Mouse (Mus musculus) spleen, adult 2 months (tissue): ENCODE measurements around the gene 1810024B03Rik. TPM values are rescaled to one million over a fixed set of nuclear protein-coding genes. Genes with fewer than 3 reads are reported as not detected.
"Not testable (repeated sequence)": the region's sequence is repeated elsewhere in the genome, so short reads cannot be mapped to it uniquely, and the experiment has no call there.

Source experiments
- DNase-seq, 2 experiments: peaks; one replicate each; pipeline versions ENCODE4 v3.0.0 to v3.0.0-alpha.2; 2012 to 2021; ENCODE audit warnings: low spot score in 2 of 2, low read depth in 1 of 2
- H3K27ac ChIP-seq: fragments of 200-500 bp; 2 replicates; pipeline ENCODE4 v1.5.1; 2012; ENCODE audit warnings: low read length, inconsistent platforms; ENCODE audit not compliant: insufficient read depth
- H3K27me3 ChIP-seq: fragments of 200-500 bp; 2 replicates; pipeline ENCODE4 v1.6.1; 2012; ENCODE audit warnings: mild to moderate bottlenecking, moderate library complexity, low read length, inconsistent platforms; ENCODE audit not compliant: control insufficient read depth, insufficient read depth
- H3K36me3 ChIP-seq: fragments of 200-500 bp; 2 replicates; pipeline ENCODE4 v1.6.1; 2012; ENCODE audit warnings: mild to moderate bottlenecking, low read length, inconsistent platforms; ENCODE audit not compliant: control insufficient read depth, insufficient read depth
- H3K4me1 ChIP-seq: fragments of 200-500 bp; 2 replicates; pipeline ENCODE4 v1.6.1; 2011; ENCODE audit warnings: inconsistent platforms; ENCODE audit not compliant: control insufficient read depth, insufficient read depth, insufficient read length
- H3K4me3 ChIP-seq: fragments of 200-500 bp; 2 replicates; pipeline ENCODE4 v1.5.1; 2011; ENCODE audit warnings: mild to moderate bottlenecking, inconsistent platforms; ENCODE audit not compliant: insufficient read depth, insufficient read length; ENCODE audit errors: extremely low read depth
- CTCF ChIP-seq: fragments of 200-500 bp; IDR thresholded peaks from 2 replicates; pipeline ENCODE4 v1.5.1; 2011; ENCODE audit warnings: mild to moderate bottlenecking, inconsistent platforms; ENCODE audit not compliant: insufficient read depth, insufficient read length, insufficient replicate concordance; ENCODE audit errors: extremely low read depth
- POLR2A ChIP-seq: fragments of 200-500 bp; IDR thresholded peaks from 2 replicates; pipeline ENCODE4 v1.6.1; 2011; ENCODE audit warnings: low read depth, low read length, inconsistent platforms
- WGBS: fragments of 180-500 bp; shearing (Covaris S2); methylation state at CpG from one replicate; pipeline ENCODE4 v1.1.7; 2018; 5-methylcytosine and 5-hydroxymethylcytosine counted together
- polyA plus RNA-seq: library from polyadenylated mRNA; depleted of rRNA; stranded (reverse); fragments of >200 nt; gene quantifications from 2 replicates; pipeline ENCODE4 v1.2.3, GENCODE M21; 2012

The 1810024B03Rik gene
- polyA plus RNA-seq, 1 experiment = 0.60 TPM

DNA sequence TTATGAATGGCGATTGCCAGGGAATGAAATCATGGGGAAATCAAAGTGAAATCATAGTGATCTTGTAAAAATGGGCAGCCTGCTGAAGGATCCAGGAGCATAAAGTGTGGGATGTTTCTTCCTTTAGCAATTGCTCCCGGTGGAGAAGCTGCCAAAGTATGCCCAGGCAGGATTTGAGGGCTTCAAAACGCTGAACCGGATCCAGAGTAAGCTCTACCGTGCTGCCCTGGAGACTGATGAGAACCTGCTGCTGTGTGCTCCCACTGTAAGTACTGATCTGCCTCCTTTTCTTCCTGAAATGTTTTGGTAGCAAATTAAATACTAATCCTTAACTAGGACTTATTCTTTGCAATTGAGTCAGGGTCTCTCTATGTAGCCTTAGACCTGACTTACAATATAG, 9.7 kb upstream of the 1810024B03Rik start:
- Histone ChIP-seq H3K27me3 (no peaks in the 10 kb centered on the region), H3K4me3 (no peak overlapping the region), H3K36me3 (peaks cover 61% of the 10 kb centered on the region), H3K4me1 (no peaks in the 10 kb centered on the region), H3K27ac (no peak overlapping the region)
- 97% methylated on average over 5 of the region's 5 CpGs for WGBS
- no peak for DNase-seq
- TF ChIP-seq POLR2A (no peak), CTCF (no peak)

DNA sequence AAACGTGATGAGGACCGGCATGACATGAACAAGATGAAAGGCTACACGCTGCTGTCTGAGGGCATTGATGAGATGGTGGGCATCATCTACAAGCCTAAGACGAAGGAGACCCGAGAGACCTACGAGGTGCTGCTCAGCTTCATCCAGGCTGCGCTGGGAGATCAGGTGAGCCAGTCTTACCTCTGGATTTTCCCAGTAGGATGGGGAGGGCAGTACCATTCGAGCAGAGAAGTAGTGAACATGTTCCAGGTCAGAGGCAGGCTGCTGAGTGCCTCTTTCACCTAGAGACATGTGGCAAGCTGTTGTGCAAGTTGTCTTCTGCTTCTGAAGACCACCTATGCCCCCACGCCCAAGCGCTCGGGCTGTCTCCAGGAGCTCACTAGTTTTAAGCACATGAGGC, 2.6 kb upstream of the 1810024B03Rik start:
- no peaks in the 10 kb centered on the region for H3K27me3 ChIP-seq
- WGBS = 95% methylated on average over 11 of the region's 11 CpGs
- no peak overlapping the region for H3K27ac ChIP-seq
- peaks cover 26% of the 10 kb centered on the region for H3K36me3 ChIP-seq
- TF ChIP-seq CTCF (no peak), POLR2A (no peak)
- H3K4me1 ChIP-seq = peaks cover 3% of the 10 kb centered on the region
- no peak for DNase-seq
- no peak overlapping the region for H3K4me3 ChIP-seq

- Histone ChIP-seq H3K27me3 (no peaks in the 10 kb centered on the region), H3K36me3 (peaks cover 16% of the 10 kb centered on the region), H3K4me3 (peak overlapping the region; percentile 91), H3K27ac (peak overlapping the region; percentile 80), H3K4me1 (peaks cover 3% of the 10 kb centered on the region)
- TF ChIP-seq POLR2A = no peak
- TF ChIP-seq CTCF = no peak
- WGBS = 0% methylated on average over 17 of the region's 17 CpGs
- no peak for DNase-seq
These were observed 331 bp upstream of the 1810024B03Rik start for GRCm38 (mm10) chr2:127208452-127208769.

DNA sequence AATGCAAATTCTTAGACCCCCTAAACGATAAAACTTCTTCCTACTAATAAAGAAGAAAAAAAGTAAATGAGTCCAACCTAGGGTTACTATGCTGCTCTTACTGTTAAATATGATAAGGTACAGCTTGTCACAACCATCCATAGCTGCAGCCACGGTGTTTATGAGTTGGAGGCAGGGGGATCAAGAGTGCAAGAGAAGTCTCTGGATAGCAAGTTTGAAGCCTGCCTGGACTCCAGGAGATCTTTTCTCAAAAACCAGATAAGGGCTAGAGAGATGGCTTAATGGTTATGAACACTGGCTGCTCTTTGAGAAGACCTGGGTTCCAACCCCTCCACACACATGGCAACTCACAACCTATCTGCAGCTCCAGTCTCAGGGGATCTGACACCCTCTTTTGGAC, 1.2 kb downstream of the 1810024B03Rik start:
- WGBS = 91% methylated on average over 2 of the region's 2 CpGs
- no peak for DNase-seq
- TF ChIP-seq POLR2A (no peak), CTCF (no peak)
- no peaks in the 10 kb centered on the region for H3K27me3 ChIP-seq
- peaks cover 3% of the 10 kb centered on the region for H3K4me1 ChIP-seq
- peaks cover 9% of the 10 kb centered on the region for H3K36me3 ChIP-seq
- no peak overlapping the region for H3K27ac ChIP-seq
- no peak overlapping the region for H3K4me3 ChIP-seq

- not testable (repeated sequence) for H3K27ac ChIP-seq, H3K4me1 ChIP-seq, H3K4me3 ChIP-seq, H3K27me3 ChIP-seq, DNase-seq, H3K36me3 ChIP-seq
- WGBS = 92% methylated on average over 4 of the region's 4 CpGs
These were observed 2.1 kb downstream of the 1810024B03Rik start for GRCm38 (mm10) chr2:127205936-127206335.

- H3K27ac ChIP-seq = no peak overlapping the region
- TF ChIP-seq CTCF = peak; percentile 52; the same call in 1 of the 2 replicates
- TF ChIP-seq POLR2A = no peak
- peak; percentile 46 to 53 for DNase-seq
- H3K27me3 ChIP-seq = no peaks in the 10 kb centered on the region
- WGBS = 30% methylated on average over 3 of the region's 3 CpGs
- H3K4me3 ChIP-seq = no peak overlapping the region
- peaks cover 3% of the 10 kb centered on the region for H3K4me1 ChIP-seq
- no peaks in the 10 kb centered on the region; the same call in none of the 2 replicates for H3K36me3 ChIP-seq
These were observed 3.1 kb downstream of the 1810024B03Rik start for GRCm38 (mm10) chr2:127204932-127205331.

DNA sequence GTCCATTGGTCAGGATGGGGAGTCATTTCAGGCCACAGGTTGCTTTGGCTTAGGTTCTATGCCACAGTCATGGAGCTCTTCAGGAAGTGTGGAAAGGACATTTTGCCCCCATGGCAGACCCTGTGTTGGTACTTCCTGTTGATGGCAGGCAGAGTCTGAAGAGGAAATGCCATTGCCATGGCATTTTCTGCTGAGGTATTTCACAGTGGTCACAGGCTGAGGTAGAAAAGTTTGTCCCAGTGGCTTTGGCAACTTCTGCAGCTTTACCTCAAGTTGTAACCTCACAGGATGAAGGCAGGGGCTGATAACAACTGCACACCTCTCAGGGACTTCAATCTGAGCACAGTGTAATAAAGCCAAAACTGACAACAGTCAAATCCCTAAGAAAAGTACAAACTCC, 18.5 kb downstream of the 1810024B03Rik start:
- Histone ChIP-seq H3K36me3 (no peaks in the 10 kb centered on the region), H3K4me1 (no peaks in the 10 kb centered on the region), H3K4me3 (no peak overlapping the region), H3K27me3 (no peaks in the 10 kb centered on the region), H3K27ac (no peak overlapping the region)
- DNase-seq = no peak
- TF ChIP-seq CTCF (no peak), POLR2A (no peak)
